Mouse (Mus musculus): ENCODE data around the gene Evi5. TPM values are rescaled to one million over a fixed set of nuclear protein-coding genes. Genes with fewer than 3 reads are reported as not detected.

The Evi5 gene
- polyA plus RNA-seq, 1 experiment from 2014 or later, result 46.5 TPM

GRCm38 (mm10) chr5:107840549-107841238 is 34.2 kb downstream of the Evi5 start:
- Histone ChIP-seq H3K4me2 (ENCODE audit: low read length) (no peak overlapping the region), H3K36me3 (ENCODE audit: control insufficient read depth, insufficient read depth, low read length) (0 out of 2 replicates have a peak, but pooled peaks cover 2% of the 10 kb centered on the region), H3K27me3 (ENCODE audit: control insufficient read depth, insufficient read depth, low read depth, low read length) (no peaks in the 10 kb centered on the region), H3K9ac (ENCODE audit: low read depth, low read length) (no peak overlapping the region), H3K4me3 (ENCODE audit: low read depth, low read length) (no peak overlapping the region), H3K9me3 (replicated peaks; ENCODE audit: control insufficient read depth, low read length, poor library complexity, severe bottlenecking) (no peaks in the 10 kb centered on the region), H3K27ac (ENCODE audit: low read length) (no peak overlapping the region), H3K4me1 (ENCODE audit: control insufficient read depth, insufficient read depth, low read length) (no peaks in the 10 kb centered on the region)
- no peak for ATAC-seq
- WGBS, result 96% methylated on average over 5 of the region's 5 CpGs

- Histone ChIP-seq H3K4me3 (ENCODE audit: low read depth, low read length) (no peak overlapping the region), H3K4me1 (ENCODE audit: control insufficient read depth, insufficient read depth, low read length) (no peaks in the 10 kb centered on the region), H3K27me3 (ENCODE audit: control insufficient read depth, insufficient read depth, low read depth, low read length) (no peaks in the 10 kb centered on the region), H3K27ac (ENCODE audit: low read length) (no peak overlapping the region), H3K4me2 (ENCODE audit: low read length) (no peak overlapping the region), H3K9ac (ENCODE audit: low read depth, low read length) (no peak overlapping the region), H3K9me3 (replicated peaks; ENCODE audit: control insufficient read depth, low read length, poor library complexity, severe bottlenecking) (no peaks in the 10 kb centered on the region), H3K36me3 (ENCODE audit: control insufficient read depth, insufficient read depth, low read length) (0 out of 2 replicates have a peak, but pooled peaks cover 2% of the 10 kb centered on the region)
- 79% methylated on average over 3 of the region's 3 CpGs for WGBS
- ATAC-seq, result no peak
These were observed 35.8 kb downstream of the Evi5 start for GRCm38 (mm10) chr5:107838891-107839644.

- Histone ChIP-seq H3K9ac (ENCODE audit: low read depth, low read length) (no peak overlapping the region), H3K4me1 (ENCODE audit: control insufficient read depth, insufficient read depth, low read length) (no peaks in the 10 kb centered on the region), H3K4me3 (ENCODE audit: low read depth, low read length) (no peak overlapping the region), H3K9me3 (replicated peaks; ENCODE audit: control insufficient read depth, low read length, poor library complexity, severe bottlenecking) (peaks cover 8% of the 10 kb centered on the region), H3K36me3 (ENCODE audit: control insufficient read depth, insufficient read depth, low read length) (peaks cover 10% of the 10 kb centered on the region; the same call in 1 of the 2 replicates), H3K27me3 (ENCODE audit: control insufficient read depth, insufficient read depth, low read depth, low read length) (no peaks in the 10 kb centered on the region), H3K4me2 (ENCODE audit: low read length) (no peak overlapping the region), H3K27ac (ENCODE audit: low read length) (no peak overlapping the region)
- 86% methylated on average over 1 of the region's 1 CpGs for WGBS
- ATAC-seq, result no peak
These were observed 40.6 kb downstream of the Evi5 start for GRCm38 (mm10) chr5:107834287-107834686.

GRCm38 (mm10) chr5:107831351-107831750 is 43.6 kb downstream of the Evi5 start:
- H3K4me2 ChIP-seq (ENCODE audit: low read length), result no peak overlapping the region
- no peaks in the 10 kb centered on the region for H3K27me3 ChIP-seq (ENCODE audit: control insufficient read depth, insufficient read depth, low read depth, low read length)
- H3K36me3 ChIP-seq (ENCODE audit: control insufficient read depth, insufficient read depth, low read length), result peaks cover 10% of the 10 kb centered on the region; the same call in 1 of the 2 replicates
- peaks cover 8% of the 10 kb centered on the region for H3K9me3 ChIP-seq (replicated peaks; ENCODE audit: control insufficient read depth, low read length, poor library complexity, severe bottlenecking)
- H3K9ac ChIP-seq (ENCODE audit: low read depth, low read length), result no peak overlapping the region
- no peaks in the 10 kb centered on the region for H3K4me1 ChIP-seq (ENCODE audit: control insufficient read depth, insufficient read depth, low read length)
- WGBS, result 96% methylated on average over 3 of the region's 3 CpGs
- no peak for ATAC-seq
- H3K27ac ChIP-seq (ENCODE audit: low read length), result no peak overlapping the region
- no peak overlapping the region for H3K4me3 ChIP-seq (ENCODE audit: low read depth, low read length)

- 98% methylated on average over 22 of the region's 22 CpGs for WGBS
- no peak within 1 kb of the TSS for H3K4me2 ChIP-seq (ENCODE audit: low read length)
- ATAC-seq, result no peak
These were observed 44.8 kb downstream of the Evi5 start, which contains the start of gene Ube2d2b for GRCm38 (mm10) chr5:107829998-107830560. Gene Ube2d2b, plus strand, starts transcription at chr5:107830099.

GRCm38 (mm10) chr5:107822521-107822920 is 52.4 kb downstream of the Evi5 start:
- 96% methylated on average over 1 of the region's 1 CpGs for WGBS
- no peak overlapping the region for H3K4me2 ChIP-seq (ENCODE audit: low read length)
- no peak for ATAC-seq
- no peaks in the 10 kb centered on the region; the same call in 1 of the 2 replicates for H3K36me3 ChIP-seq (ENCODE audit: control insufficient read depth, insufficient read depth, low read length)
- H3K27ac ChIP-seq (ENCODE audit: low read length), result no peak overlapping the region
- no peak overlapping the region for H3K4me3 ChIP-seq (ENCODE audit: low read depth, low read length)
- H3K9me3 ChIP-seq (replicated peaks; ENCODE audit: control insufficient read depth, low read length, poor library complexity, severe bottlenecking), result no peaks in the 10 kb centered on the region
- H3K27me3 ChIP-seq (ENCODE audit: control insufficient read depth, insufficient read depth, low read depth, low read length), result no peaks in the 10 kb centered on the region
- H3K4me1 ChIP-seq (ENCODE audit: control insufficient read depth, insufficient read depth, low read length), result no peaks in the 10 kb centered on the region
- H3K9ac ChIP-seq (ENCODE audit: low read depth, low read length), result no peak overlapping the region

More at GRCm38 (mm10) chr5:107829998-107830560, 44.8 kb downstream of the Evi5 start, which contains the start of gene Ube2d2b:
- H3K36me3 ChIP-seq (ENCODE audit: control insufficient read depth, insufficient read depth, low read length), result peaks cover 10% of the 10 kb centered on the region; the same call in 1 of the 2 replicates
- no peak within 1 kb of the TSS for H3K9ac ChIP-seq (ENCODE audit: low read depth, low read length)
- no peaks in the 10 kb centered on the region for H3K4me1 ChIP-seq (ENCODE audit: control insufficient read depth, insufficient read depth, low read length)
- no peak within 1 kb of the TSS for H3K27ac ChIP-seq (ENCODE audit: low read length)
- no peaks in the 10 kb centered on the region for H3K27me3 ChIP-seq (ENCODE audit: control insufficient read depth, insufficient read depth, low read depth, low read length)
- peaks cover 8% of the 10 kb centered on the region for H3K9me3 ChIP-seq (replicated peaks; ENCODE audit: control insufficient read depth, low read length, poor library complexity, severe bottlenecking)
- no peak within 1 kb of the TSS for H3K4me3 ChIP-seq (ENCODE audit: low read depth, low read length)

GRCm38 (mm10) chr5:107814651-107815050 is 60.3 kb downstream of the Evi5 start:
- no peak for ATAC-seq
- no peaks in the 10 kb centered on the region for H3K27me3 ChIP-seq (ENCODE audit: control insufficient read depth, insufficient read depth, low read depth, low read length)
- peaks cover 9% of the 10 kb centered on the region; the same call in 1 of the 2 replicates for H3K36me3 ChIP-seq (ENCODE audit: control insufficient read depth, insufficient read depth, low read length)
- no peaks in the 10 kb centered on the region for H3K4me1 ChIP-seq (ENCODE audit: control insufficient read depth, insufficient read depth, low read length)
- no peak overlapping the region for H3K9ac ChIP-seq (ENCODE audit: low read depth, low read length)
- no peaks in the 10 kb centered on the region for H3K9me3 ChIP-seq (replicated peaks; ENCODE audit: control insufficient read depth, low read length, poor library complexity, severe bottlenecking)
- no peak overlapping the region for H3K4me2 ChIP-seq (ENCODE audit: low read length)
- no peak overlapping the region for H3K4me3 ChIP-seq (ENCODE audit: low read depth, low read length)
- H3K27ac ChIP-seq (ENCODE audit: low read length), result no peak overlapping the region
- WGBS, result 93% methylated on average over 2 of the region's 2 CpGs

GRCm38 (mm10) chr5:107807496-107807895 is 67.4 kb downstream of the Evi5 start:
- Histone ChIP-seq H3K4me3 (ENCODE audit: low read depth, low read length) (no peak overlapping the region), H3K9ac (ENCODE audit: low read depth, low read length) (no peak overlapping the region), H3K27ac (ENCODE audit: low read length) (no peak overlapping the region), H3K9me3 (replicated peaks; ENCODE audit: control insufficient read depth, low read length, poor library complexity, severe bottlenecking) (no peaks in the 10 kb centered on the region), H3K4me1 (ENCODE audit: control insufficient read depth, insufficient read depth, low read length) (no peaks in the 10 kb centered on the region), H3K27me3 (ENCODE audit: control insufficient read depth, insufficient read depth, low read depth, low read length) (no peaks in the 10 kb centered on the region), H3K36me3 (ENCODE audit: control insufficient read depth, insufficient read depth, low read length) (no peaks in the 10 kb centered on the region), H3K4me2 (ENCODE audit: low read length) (no peak overlapping the region)
- ATAC-seq, result no peak
- WGBS, result 86% methylated on average over 4 of the region's 4 CpGs

GRCm38 (mm10) chr5:107802621-107803020 is 72.3 kb downstream of the Evi5 start:
- Histone ChIP-seq H3K9ac (ENCODE audit: low read depth, low read length) (no peak overlapping the region), H3K4me3 (ENCODE audit: low read depth, low read length) (no peak overlapping the region), H3K27ac (ENCODE audit: low read length) (no peak overlapping the region), H3K9me3 (replicated peaks; ENCODE audit: control insufficient read depth, low read length, poor library complexity, severe bottlenecking) (no peaks in the 10 kb centered on the region), H3K4me2 (ENCODE audit: low read length) (no peak overlapping the region), H3K4me1 (ENCODE audit: control insufficient read depth, insufficient read depth, low read length) (no peaks in the 10 kb centered on the region), H3K27me3 (ENCODE audit: control insufficient read depth, insufficient read depth, low read depth, low read length) (no peaks in the 10 kb centered on the region), H3K36me3 (ENCODE audit: control insufficient read depth, insufficient read depth, low read length) (0 out of 2 replicates have a peak, but pooled peaks cover 4% of the 10 kb centered on the region)
- ATAC-seq, result no peak
